Mouse (Mus musculus) c-Kit-positive CD71-positive TER-119-negative erythroid progenitor cells, embryonic 14.5 days (primary cell): ENCODE measurements around the gene Gpc6.

ENCODE experiments used
- DNase-seq: peaks from one replicate; pipeline ENCODE4 v3.0.0-alpha.2; 2013; ENCODE audit warnings: low read depth

The Gpc6 gene

DNA sequence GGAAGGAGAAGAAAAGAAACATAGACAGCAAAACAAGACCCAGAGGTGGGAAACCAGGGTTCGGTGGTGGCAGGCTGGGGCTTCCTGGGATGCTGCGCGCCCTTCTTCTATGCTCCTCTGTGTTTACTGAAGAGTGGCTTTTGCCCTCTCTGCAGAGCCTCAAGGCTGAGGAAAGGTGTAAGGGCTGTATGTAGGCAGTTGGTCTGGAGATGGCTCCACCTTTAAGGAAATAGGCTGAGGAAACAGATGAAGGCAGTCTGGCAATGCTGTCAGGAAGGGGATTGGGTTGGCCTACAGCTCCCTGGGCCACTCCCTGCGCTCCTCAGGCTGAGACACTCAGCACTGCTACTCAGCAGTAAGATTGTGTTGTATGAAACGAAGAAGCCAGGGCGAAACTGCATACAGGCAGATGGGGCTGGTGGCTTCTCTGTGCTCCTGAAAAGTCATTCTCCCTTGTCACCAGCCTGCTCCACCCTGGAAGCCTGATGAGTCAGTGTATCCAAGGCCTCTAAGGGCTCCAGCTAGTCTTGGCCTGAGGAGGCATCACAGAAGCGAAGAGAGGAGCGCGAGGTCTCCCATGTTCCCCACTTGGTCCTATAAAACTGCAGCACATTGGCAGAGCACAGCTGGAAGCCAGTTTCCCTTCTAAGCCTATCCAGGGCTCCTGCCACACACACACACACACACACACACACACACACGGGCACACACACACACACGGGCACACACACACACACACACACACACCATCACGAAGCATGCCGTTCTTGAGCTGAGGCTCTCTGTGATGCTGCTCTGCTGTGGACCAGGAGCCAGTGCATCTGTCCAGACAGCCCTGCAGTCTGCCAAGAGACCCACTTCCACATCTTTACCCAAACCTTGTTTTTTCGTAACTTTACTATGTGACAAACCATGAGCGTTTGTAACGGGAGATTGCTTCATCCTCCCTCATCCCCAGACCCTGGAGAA, 1006.0 kb downstream of the Gpc6 start:
- no peak for DNase-seq

DNA sequence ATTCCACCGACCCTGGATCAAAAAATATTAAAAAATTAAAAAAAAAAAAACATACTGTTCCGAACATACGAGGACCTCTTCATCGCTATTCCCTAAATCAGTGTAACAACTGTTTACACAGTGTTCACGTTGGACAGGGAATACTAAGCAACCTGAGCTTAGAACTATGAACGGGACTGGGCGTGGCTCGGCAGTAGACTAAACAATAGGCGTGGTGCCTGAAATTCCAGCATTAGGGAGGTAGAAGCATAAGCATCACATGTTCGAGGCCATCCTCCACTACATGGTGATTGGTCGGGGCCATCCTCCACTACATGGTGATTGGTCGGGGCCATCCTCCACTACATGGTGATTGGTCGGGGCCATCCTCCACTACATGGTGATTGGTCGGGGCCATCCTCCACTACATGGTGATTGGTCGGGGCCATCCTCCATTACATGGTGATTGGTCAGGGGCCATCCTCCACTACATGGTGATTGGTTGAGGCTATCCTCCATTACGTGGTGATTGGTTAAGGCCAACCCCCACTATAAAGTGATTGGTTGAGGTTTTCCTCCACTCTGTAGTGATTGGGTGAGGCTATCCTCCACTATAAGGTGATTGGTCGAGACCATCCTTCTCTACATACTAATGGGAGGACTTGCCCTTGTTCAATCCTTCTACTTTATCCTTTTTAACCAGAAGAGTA, 1007.2 kb downstream of the Gpc6 start:
- no peak for DNase-seq

DNA sequence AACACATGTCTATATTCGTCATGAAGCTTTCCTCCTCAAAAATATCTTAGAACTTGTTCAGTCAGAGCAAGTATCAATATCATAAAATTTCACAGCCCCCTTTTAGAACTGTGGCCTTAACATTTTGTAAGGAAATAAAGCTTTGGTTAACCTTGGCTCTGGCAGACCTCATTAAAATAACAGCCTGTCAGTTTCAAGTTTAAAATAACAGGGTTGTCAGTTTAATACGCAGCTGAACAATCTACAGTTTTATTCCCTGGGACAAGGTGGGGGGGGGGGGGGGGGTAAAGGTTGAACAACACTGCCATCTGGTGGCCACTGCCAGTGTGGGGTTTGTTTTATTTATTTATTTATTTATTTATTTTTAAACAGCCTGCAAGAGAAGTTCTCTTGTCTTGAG, 1013.4 kb downstream of the Gpc6 start:
- no peak for DNase-seq

- no peak for DNase-seq
These were observed 1014.4 kb downstream of the Gpc6 start for GRCm38 (mm10) chr14:117939471-117939870.

GRCm38 (mm10) chr14:117945920-117946503, 1020.9 kb downstream of the Gpc6 start:
- DNase-seq, result no peak

DNA sequence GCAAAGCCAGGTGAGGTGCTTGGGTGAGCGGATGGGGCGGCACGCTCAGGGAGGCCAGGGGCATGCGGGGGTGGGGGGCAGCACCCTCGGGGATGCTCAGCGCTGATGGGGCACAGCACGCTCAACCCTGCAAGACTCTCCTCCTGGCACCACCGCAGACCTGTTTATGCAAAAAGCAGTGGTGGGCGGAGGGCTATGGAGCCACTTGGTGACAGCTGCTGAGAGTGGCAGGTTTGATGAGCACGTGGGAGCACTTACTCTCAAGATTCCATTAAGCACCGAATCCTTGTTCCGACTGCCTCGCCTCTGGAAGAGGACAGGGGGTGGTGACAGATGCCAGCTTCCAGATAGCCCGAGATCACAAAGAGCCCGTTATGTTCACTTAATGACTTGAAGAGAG, 1026.2 kb downstream of the Gpc6 start:
- DNase-seq, result no peak

DNA sequence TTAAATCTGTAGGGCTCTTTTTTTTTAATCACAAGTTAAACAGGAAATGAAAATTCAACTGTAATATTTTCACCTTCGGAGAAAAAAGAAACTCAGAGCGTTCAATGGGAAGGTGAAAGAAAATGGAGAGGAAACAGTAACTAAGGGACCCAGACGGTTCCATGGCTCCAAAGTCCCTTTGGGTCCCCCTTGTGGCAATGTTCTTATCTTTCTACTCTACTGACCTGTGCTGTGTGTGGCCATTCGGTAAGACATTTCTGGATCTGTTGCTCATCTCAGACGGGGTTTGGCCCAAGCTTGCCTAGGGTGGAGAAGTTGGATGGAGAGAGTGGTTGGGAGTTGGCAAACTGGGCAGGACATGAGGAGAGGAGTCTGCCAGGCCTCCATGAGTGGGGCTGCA, 1026.6 kb downstream of the Gpc6 start:
- no peak for DNase-seq

GRCm38 (mm10) chr14:117956051-117956450, 1030.9 kb downstream of the Gpc6 start:
- no peak for DNase-seq

DNA sequence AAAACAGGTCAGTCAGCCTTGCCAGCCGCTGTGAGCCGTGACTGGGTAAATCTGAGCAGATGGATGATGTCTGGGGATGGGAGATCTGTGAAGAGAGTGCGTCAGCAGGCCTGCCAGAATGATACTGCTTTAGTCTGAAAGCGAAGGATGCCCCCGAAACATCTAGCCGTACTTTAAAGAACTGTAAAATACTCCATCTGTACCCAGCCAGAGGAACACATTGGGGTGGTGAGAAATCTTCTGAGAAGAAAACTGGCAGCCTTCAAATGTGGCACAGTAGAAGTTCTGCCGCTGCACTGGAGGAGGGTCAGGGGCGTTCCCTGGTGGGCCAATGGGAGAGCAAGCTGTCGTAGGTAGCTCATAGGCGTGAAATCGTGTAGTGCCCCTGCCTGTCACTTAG, 1033.3 kb downstream of the Gpc6 start:
- no peak for DNase-seq

GRCm38 (mm10) chr14:117961267-117961666, 1036.2 kb downstream of the Gpc6 start:
- DNase-seq, result no peak

- no peak for DNase-seq
These were observed 1036.7 kb downstream of the Gpc6 start for GRCm38 (mm10) chr14:117961844-117962243.

DNA sequence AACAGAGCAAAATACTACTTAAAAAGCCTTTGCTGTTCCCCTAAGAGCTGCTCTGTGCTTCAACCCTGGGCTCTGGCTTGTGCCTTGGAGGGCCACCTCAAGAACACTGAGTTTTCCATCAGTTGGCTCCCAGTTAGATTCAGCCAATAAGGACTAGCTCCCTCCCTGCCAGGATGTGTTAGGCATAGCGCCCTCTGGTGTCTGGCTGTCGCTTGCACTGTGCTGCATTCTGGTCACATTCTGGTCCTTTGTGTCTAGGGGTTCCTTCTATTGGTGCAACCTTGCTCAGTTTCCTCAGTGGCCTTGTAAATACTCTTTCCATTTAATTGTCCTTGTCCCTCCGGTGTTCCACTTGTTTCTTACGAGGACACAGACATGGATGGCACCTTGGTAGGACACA, 1037.3 kb downstream of the Gpc6 start:
- no peak for DNase-seq

- DNase-seq, result no peak
These were observed 1047.5 kb downstream of the Gpc6 start for GRCm38 (mm10) chr14:117972576-117972975.

GRCm38 (mm10) chr14:117981532-117981931, 1056.4 kb downstream of the Gpc6 start:
- DNase-seq, result no peak

- no peak for DNase-seq
These were observed 1063.3 kb downstream of the Gpc6 start for GRCm38 (mm10) chr14:117988444-117988843.

GRCm38 (mm10) chr14:117990203-117990602, 1065.1 kb downstream of the Gpc6 start:
- no peak for DNase-seq

GRCm38 (mm10) chr14:117992600-117993256, 1067.6 kb downstream of the Gpc6 start:
- no peak for DNase-seq

GRCm38 (mm10) chr14:117993845-117994244, 1068.7 kb downstream of the Gpc6 start:
- no peak for DNase-seq

DNA sequence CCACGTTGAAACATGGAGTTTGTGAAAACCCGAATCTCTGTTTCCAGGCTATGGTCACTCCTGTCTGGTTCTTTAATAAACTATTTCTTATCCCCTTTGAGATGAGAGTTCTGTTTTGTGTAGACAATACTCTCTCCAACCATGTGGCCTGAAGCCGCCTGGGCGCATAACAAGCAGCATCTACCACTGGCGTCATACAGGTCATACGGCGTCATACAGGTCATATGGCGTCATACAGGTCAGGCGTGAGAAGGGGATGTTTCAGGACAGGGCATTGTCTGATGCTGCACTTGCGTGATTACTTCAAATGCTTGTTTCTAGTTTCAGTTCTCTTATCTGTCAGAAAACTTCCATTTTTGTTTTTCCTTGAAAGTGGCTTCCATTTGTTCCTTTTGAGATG, 1079.3 kb downstream of the Gpc6 start:
- no peak for DNase-seq

GRCm38 (mm10) chr14:118005697-118006096, 1080.6 kb downstream of the Gpc6 start:
- DNase-seq, result no peak

DNA sequence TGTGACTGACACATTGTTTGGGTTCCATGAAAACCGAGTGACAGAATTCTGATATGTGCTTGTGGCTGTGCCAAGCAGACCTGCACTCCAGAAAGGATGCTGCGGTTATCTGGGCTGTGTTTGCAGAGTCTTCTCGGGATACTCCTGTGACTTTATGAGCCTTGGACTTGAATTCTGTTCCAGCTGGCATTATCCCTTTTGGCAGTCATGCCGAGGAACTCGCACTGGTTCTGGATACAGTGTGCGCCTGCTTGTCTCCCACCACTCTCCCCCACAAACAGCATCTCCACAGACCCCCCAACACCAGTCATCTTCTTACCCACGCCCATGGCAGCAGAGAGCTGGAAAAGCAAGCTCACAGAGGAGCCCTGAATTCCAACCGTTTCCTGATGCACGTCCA, 1084.4 kb downstream of the Gpc6 start:
- DNase-seq, result no peak

DNA sequence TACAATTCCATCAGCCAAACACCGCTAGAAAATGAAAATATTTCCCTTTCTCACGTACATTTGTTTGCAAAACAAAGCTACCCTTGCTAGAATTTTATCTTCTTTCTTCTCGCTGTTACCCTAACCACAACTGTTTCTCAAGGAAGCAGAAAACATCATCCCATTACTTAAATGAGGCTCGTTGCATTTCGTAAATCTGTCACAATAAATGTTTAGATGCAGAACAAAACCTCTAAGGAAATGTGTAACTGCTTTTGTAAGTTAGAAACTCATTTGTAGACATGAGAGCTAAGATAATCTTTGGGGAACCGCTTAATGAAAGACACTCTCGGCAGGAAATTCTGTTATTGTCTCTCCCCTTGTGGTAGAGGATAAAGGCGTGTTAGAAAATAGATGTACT, 1088.1 kb downstream of the Gpc6 start:
- no peak for DNase-seq
